Mouse (Mus musculus) left cerebral cortex, adult 9 months (tissue): ENCODE data around the gene Macf1.

Experiments used
- DNase-seq, 2 experiments: peaks; one replicate each; pipeline ENCODE4 v3.0.0; 2022; ENCODE audit warnings: low spot score in 2 of 2

The Macf1 gene

DNA sequence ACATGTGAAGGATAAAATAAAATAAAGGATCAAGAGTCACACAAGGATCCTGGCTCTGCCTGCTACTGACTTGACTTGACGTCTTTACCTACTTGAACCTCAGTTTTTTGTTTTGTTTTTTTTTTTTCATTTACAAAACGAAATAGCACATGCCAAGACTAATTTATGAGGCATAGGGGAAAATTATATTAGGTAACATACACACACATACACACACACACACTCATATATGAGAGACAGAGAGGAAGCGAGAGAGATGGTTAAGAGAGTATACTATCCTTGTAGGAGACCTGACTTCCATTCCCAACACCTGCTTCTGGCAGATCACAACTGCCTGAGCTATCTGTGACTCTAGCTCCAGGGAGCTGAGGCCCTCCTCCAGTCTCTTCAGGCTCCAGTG, at the start of gene Macf1:
Macf1 (minus strand) TSS at position 101 of the 400 bp plus-strand sequence.
- no peak for DNase-seq

DNA sequence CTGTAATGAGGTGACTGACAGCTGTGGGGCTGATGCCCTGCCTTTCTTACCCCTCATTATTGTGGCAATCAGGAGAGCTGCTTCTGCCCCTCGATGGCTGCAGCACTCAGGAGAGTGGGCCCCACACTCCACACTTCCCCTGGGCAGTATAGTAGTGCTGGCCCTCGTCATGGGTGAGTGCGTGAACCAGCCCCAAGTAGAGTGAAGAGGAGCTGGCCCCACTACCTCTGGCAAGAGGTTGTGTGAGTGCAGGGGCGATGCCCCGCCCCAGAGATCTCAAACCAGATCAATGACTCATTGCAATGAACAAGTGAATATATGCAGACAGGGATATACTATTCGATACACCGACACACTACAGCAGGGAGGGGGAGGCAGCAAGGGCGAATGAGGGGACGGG, 49.4 kb upstream of the Macf1 start:
- DNase-seq: no peak

DNA sequence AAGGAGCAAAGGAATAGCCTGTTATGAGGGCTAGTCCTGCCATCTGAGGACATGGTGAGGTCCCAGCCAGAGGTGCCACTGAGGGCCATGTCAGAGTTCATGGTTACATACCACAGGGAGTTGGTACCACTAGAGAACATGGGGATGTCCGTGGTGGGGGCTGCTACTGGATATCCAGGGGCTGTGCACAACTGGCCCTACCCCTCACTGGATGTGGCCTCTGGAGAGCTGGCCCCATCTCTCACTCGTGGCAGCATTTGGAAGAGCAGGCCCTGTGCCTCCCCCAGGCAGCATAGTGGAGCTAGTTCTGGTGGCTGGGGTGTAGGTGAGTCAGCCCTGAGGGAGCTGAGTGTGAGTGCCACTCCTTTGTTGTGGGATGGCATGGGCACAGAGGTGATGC, 48.8 kb upstream of the Macf1 start:
- DNase-seq: no peak

DNA sequence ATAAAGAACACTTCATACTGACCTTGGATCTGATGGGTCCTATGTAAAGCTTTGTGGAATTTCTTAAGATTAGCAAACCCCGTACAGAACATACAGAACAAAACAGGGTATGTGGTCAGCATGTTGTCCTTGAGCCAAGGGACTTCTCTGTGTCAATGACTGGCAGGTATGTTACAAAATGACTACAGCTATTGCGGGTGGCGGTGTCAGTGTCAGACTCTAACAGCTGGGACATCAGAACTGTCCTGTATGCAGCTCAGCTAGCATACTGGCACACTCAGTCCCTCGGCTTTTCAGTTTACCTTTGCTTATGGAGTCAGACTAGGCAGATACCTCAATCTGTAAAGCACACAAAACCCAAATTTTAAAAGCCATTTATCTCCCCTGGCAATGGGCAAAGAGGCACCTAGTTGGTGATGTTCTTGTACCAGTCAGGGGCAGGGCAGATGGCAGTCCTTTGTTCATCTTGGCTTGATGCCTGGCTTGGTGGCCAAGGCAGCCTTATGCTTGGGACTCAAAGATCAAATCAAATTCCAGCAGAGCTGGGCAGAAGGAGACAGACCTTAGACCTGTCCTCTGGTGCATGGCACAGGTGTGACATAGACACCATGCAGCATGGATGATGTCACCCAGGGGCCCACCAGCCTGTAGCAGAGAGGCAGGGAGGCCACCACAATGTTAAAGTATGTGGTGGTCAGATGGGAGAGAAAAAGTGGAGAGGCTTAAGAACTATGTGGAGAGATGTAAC, 48.2 kb upstream of the Macf1 start:
- DNase-seq: no peak

DNA sequence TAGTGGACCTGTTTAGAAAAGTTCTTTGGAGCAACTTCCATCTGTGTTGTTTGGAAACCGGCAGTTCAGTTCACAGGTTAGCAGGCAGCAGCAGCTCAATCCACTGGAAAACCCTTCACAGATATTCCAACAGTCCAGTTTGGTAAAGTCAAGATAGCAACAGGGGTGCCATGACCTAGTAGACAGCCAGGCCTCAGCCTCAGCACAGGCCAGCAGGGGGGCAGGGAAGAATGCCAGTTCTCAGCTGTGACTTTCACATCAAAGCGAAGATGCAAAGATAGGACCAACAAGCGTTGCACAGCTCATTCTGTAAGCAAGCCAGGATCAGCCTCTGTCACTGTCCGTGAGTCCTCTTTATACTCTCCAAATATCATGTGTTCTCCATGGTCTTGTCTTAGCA, 37.6 kb upstream of the Macf1 start:
- DNase-seq: no peak

DNA sequence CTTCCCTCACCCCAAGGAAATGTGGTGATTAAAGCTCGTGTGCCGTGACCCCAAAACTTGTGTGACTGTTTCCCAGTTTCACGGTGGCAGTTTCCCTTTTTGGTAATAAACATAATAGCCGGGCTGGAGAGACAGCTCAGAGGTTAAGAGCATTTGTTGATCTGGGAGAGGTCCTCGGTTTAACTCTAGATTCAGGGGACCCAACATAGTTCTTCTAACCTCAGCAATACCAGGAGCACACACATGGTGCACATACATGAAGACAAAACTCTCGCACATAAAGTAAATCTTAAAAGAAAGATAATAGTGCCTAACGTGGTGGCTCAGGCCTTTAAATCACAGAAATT, 34.2 kb upstream of the Macf1 start:
- no peak for DNase-seq

DNA sequence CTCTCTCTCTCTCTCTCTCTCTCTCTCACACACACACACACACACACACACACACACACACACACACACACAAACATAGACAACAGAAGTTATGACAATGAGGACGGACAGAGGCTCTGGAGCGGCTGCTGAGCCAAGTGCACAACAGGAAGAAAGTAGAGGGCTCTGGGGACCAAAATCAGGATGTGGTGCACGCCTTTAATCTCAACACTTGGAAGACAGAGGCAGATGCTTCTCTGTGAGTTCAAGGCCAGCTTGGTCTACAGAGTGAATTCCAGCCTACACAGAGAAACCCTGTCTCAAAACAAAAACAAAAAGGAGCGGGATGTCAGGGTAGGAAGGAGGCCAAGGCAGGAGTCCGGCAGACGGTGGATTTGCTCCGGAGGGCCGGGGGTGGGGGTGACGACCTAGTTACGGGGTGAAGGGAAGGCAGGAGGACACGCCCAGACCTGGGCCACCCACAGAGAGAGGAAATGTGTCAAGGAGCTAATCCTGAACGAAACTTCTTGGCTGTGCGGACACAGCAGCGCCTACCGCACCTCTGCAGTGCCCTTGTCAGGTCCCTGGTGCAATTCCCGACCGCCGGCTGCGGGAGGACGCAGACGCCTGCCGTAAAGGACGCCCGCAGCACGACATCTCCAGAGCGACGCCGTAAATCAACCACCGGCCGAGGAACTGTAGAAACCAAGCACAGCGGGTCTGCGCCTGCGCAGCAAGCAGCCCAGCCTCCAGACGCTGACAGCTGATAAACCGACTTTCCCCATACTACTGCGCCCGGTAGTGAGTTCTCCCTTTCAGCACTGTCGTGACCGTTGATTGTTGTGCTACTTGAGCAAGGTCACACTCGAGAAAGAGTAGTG, 33.6 kb upstream of the Macf1 start, which contains the start of gene Ndufs5:
Ndufs5 (minus strand) TSS at position 629 of the 860 bp plus-strand sequence.
- peak; percentile 83 to 96 for DNase-seq

DNA sequence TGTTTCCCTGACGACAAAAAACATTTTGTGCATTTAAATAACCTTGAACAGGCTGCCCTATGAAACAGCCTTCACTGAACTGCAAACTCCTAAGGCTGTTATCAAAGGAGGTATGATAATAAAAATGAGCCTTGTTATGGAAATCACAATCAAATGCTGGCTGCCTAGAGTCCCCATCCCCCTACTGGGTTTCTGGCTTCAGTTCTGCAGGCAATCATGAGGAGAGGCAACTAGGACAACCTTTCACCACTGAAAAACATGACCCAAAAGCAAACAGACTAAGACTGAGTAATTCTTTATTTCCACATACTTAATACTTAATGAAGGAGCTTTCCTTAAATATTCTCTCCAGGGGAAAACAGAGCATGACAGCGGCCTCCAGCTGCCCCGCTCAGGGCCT, 28.3 kb upstream of the Macf1 start:
- DNase-seq: no peak

DNA sequence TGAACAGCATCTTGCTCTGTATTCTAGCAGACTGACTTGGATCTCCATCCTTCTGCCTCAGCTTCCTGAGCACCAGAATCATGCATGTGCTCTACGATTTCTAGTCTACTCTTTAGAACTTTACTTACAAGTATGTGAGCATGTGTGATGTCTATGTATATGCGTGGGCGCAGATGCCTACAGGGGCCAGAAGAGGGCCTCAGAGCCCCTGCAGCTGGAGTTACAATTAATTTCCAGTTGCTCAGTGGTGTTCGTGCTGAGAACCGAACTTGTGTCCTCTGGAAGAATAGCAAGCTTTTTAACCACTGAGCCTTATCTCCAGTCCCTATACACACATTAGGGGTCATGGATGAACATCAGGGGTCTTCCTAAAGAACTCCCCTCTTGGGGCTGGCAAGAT, 23.2 kb upstream of the Macf1 start:
- no peak for DNase-seq

DNA sequence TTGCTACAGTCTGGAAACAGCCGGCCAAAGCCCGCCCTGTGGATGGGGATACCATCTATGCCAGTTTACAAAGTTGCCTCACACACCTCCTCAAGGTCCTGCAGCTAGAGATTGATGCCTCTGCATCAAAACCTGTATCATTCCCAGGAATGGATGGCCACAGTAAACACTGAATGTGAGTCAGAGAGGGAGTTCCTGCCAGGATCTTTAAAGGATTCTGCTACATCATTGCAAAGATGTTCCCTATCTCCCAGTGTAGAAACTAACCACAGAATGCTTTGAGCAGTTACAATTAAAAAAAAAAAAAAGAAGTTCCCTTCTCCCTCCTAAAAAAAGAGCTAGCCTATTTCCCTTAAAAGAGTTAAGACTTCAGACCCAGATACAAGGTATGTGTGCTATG, 21.2 kb upstream of the Macf1 start:
- DNase-seq: no peak

DNA sequence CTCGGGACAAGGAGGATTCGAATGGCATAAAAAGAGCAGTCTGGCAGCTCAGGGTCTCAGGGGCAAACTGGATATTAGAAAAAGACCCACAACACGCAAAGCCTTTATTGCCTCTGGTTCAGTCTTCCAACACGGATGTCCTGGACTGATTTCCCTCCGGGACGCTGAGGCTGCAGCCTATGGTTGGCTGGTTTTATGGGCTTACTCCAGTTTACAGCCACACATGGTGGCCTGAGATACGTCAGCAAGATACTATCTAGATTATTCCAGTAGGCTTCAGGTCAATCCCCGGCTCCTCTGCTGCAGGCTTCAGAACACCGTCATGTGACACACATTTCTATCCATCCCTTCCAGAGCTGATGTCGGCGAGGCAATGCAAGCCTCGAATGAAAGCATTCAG, 9.2 kb upstream of the Macf1 start:
- DNase-seq: no peak

DNA sequence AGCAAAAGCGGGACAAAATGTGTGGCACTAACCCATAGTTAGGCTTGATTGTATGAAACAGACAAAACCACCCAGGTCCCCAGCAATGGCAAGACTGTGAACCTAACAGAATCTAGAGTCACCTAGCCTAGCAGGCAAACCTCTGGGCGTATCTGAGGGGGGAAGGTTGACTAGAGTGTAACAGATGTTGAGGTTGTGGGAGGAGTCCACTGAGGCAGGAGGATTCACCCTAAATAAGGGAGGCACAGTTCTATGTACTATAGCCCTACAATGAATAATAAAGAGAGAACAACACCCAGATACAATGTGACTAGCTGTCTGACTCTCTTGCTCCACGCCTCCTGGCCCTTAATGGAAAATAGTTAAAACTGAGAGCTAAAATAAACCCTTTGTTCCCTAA, 7.9 kb upstream of the Macf1 start:
- no peak for DNase-seq

DNA sequence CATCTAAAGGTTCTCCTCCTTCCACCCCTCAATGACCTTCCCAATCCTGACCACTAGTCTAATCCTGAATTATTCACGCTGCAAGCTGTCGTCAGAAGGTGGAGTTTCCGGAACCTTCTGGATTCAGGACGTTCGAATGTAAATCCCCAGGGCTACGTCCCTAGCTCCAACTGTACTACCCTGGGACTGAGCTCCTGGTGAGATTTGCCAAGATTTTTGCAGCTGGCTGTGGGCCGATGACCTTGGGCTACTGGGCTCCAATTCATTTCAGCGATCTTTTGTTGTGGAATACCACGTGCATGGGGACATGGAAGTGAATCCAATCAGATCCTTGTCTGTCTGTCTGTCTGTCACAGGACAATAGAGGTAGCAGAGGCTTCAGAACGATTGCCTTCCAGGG, 6.2 kb upstream of the Macf1 start:
- DNase-seq: no peak

DNA sequence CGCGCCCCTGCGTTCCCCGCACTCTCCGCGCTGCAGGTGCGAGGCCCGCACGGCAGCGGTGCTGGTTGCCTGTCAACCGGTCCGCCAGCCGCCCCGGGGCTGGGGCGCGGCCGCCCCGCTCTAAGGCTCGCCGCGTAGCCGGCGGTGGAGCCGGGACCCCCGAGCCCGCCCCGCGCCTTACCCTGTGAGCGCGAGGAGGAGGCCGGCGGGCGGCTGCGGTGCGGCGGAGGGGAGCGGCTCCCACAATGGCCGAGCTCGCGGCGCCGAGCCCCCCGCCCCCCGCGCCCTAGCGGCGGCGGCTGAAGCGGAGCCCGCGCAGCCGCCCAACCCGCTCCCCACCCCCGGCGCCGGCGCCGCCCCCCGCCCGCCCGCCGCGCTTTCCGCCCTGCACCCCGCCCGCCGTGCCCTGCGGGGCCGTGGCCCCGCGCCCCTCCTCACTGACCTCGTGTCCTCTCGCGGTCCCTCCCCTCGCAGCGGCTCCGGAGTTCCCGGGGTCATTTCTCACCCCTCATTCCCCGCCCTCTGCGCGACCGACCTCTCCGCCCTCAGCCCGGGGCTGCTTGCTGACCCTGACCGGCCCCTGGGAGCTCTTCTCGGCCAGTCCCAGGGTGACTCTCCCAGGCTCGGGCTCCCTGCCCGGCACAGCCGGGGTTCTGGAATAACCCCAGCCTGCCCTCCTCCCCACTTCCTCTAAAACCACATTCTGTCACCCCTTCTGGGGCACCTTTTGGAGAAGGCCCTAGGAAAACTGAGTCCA, 3.0 kb upstream of the Macf1 start:
- DNase-seq: no peak

DNA sequence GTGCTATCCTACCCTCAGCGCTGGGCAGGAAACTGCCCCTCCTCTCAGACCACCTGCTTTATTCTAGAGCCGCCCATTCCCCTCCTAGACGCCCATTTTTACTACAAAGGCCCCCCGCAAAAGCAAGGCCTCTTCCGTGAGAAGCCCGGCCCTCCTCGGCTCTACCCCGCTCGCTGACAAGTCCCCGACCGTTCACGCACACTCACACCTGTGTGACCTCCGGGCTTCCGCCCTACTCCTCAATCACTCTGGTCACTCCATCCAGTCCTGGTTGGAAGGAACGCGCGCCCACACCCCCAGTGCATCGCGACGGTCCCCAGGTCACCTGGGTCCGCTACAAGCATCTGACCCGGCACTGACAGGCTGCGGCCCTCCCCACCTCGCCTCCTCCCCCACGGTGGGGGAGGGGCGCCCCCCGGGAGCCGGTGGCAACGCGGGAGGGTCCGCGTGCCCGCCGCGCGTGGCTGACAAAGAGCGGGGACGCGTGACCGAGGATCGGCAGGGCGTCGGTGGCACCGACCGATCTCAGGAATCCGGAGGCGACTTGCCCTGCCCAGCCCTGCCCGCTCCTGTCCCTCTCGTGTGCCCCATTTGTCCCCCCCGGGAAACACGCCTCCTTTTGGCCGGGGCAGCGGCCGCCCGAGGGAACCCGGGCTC, 2.3 kb upstream of the Macf1 start:
- DNase-seq: no peak

DNA sequence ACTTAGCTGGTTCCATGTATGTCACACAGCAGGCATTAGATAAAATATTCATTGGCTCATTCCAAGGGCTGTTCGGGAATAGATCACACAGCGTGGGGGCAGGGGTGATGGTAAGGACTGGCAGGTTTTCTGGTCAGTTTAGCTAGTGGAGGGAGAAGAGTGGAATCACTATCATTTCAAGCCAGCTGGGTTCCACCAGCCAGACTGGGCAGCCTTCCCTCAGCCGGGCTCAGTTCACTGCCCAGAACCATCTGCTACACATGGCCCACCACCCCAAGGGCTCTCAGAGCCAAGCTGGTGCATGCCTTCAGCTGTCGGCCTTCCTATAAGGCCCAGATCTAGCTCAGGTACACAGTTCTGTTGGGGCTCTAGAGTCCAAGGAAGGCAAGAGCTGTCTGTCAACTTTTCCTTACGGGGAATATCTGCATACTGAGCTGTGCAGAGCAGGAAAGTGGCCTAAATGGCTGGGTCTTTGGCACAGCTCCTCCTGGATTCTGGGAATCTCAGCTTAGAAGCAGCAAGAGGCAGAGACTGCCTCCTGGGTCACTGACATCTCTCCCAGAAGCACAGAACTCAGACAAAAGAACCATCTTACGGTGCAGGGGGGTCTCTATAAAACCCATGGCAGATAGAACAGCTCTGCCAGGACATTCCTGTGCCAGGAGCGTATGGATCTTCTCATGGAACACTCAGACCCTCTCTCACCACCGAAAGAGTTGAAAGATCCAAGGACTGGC, 1.5 kb upstream of the Macf1 start:
- no peak for DNase-seq

DNA sequence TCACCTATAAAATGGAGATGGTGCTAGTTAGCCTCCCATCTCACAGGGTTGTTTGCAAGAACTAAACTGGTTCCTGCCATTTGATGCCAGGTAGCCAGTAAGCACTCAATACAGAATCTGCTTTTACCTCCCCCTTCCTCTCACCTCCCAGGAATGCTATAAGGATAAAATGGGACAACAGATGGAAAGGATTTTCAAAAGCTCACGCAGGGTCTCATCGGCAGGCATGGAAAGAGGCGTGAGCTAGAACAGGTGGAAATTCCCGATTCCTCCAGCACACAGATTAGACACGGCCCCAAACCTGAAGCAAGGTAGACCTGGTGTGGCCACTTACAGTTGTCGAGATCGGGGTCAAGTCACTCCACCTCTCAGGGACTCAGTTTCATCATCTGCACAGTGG, 886 bp upstream of the Macf1 start:
- DNase-seq: no peak

DNA sequence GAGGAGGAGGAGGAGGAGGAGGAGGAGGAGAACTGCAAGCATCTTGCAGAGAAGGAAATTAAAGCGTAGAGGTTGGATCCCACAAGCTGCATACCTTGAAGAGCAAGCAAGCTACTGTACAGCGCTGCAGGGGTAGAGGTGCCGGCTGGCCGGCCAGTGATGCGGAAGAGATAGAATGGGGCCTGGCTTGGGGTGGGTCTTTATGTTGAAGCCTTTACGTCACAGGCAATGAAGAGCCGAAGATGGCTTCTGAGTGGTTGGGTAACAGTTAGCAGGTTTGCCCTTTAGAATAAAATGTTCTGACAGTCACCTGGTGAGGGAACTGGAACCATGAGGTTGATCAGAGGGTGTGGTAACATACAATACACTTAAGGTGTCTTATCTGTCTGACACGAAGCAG, 1.9 kb downstream of the Macf1 start:
- no peak for DNase-seq

DNA sequence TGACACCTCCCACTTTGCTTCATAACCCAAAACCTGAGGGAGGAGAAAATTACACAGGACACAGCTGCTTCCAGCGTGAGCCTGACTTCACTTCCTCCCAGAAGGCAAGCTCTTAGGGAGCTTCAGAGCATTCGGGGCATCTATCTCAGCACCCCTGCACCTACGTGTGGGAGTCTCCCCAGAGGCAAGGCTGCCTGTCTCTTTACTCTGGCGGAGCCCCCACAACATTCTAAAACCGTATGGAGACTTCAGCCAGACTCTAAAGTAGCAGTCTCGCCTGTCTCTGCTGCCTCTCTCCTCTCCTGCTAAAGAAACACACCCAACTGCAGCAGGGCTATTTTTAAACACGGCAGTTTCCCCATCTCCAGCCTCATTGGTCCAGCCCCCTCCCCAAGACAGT, 3.2 kb downstream of the Macf1 start:
- peak in 1 of 2 experiments; percentile 79 for DNase-seq

DNA sequence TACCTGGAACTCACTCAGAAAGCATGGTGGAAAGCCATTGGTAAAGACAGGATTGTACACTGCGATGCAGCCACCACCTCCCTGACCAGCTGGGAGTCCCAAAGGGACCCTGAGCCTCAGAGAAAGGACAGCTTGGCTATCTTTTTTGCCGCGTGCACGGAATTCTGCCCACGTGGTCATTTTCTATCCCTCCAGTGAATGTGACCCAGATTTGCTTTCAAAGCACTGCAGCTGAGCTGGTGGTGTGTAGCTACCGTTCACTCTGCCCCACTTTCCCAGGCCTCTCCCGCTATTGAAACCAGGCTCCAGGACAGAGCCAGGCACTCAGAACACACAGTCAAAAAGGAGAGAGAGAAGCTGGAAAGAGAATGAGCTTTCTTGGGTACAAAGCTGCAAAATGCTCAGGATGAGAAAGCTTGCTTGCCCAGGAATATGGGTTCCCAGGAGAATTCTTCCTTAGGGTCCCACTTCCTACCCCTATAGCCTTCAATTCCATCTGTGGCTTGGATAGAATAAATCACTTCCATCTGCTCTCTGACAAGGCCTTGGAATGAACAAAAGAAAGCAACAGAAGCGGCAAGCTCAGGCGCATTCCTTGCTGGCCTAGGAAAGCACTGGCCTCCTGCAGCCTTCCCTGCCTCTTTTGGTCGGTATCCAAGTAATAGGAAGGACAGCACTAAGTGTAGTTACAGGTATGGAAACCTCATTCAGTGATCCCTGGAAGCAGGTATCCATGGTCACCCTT, 6.9 kb downstream of the Macf1 start:
- peak in 1 of 2 experiments; percentile 75 for DNase-seq

DNA sequence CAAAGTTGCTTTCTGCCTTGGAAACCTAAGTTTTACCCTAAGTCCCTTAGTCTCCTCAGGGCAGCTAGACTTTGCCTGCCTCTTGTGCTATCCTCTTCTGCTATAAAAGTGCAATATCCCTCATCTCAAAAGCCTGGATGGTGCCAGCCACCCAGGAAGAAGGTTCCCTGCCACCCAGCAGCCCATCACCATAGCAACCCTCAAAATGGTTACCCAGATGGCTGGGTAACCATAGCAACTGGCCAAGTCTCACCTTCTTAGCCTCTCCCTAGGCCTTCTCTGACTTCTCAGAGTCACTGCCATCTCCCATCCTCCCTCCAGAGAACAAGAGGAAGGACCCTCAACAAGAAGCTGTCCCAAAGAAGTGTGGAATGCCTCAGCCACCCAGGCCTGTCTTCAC, 13.6 kb downstream of the Macf1 start:
- no peak for DNase-seq
